ENCODE assay signal across 13 mouse cellular contexts in the genomic region with DNA sequence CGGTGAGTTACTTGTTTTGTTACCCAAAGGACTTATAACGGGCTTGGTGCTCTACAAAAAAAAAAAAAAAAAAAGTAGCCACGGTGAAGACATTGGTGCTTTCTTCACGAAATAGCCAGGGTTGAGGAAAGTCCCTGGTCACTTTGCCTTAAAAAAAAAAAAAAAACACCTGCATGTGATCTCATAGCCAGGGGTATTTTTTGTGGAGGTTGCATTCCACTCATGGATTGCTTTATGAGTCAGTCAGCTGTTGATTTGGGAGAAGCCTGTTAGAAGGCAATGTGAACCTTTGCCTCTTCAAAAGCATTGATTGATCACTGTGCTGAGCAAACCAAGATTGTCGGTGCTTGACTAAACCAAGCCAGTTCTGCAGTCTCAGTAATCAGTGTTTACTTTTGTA.
DNase-seq lines count a peak whose midpoint lies in the region; ATAC-seq and TF ChIP-seq lines count a peak whose summit lies in the region.
"Had no signal": no experiment of that assay in that cellular context is flagged by ENCODE, and none has a peak within 500 bp of the region (broad histone marks: within the 10 kb centered on the region; RNA-seq: fewer than 3 reads in every experiment).

No protein-coding gene starts in this region.

- no peak for DNase-seq in lung, adult 2 months
- no peak for DNase-seq in lung, postnatal 25 days (ENCODE audit: low spot score)
- no peak for DNase-seq in embryo, embryonic 10.5 days (ENCODE audit: low spot score)
- DNase-seq: gastrocnemius, postnatal 14 days; layer of hippocampus, adult 9-11 months; thymus, adult 2 months had no signal

- peak overlapping the region; percentile 50 for H3K4me2 ChIP-seq in heart, embryonic 14.5 days (ENCODE audit: low read length)
- H3K4me2 ChIP-seq in stomach, embryonic 14.5 days (replicated peaks; ENCODE audit: low read depth, low read length), result no peak overlapping the region
- H3K4me2 ChIP-seq: neural tube, embryonic 12.5 days had no signal

- no peak for ATAC-seq in heart, embryonic 14.5 days (ENCODE audit: insufficient number of reproducible peaks, insufficient read depth, low FRiP score, low read depth)
- peak; percentile 42; the same call in 1 of the 2 replicates for ATAC-seq in stomach, embryonic 14.5 days (ENCODE audit: insufficient number of reproducible peaks, insufficient read depth, low FRiP score, low read depth)
- no peak for ATAC-seq in frontal cortex, adult (ENCODE audit: low TSS enrichment)
- ATAC-seq: inflammation-experienced regulatory T-cells, adult 6 months had no signal

- H3K27me3 ChIP-seq in heart, embryonic 14.5 days (ENCODE audit: control insufficient read depth, insufficient read depth, low read length), result no peaks in the 10 kb centered on the region
- no peaks in the 10 kb centered on the region for H3K27me3 ChIP-seq in stomach, embryonic 14.5 days (ENCODE audit: control insufficient read depth, insufficient read depth, low read length)
- H3K27me3 ChIP-seq: neural tube, embryonic 12.5 days had no signal

- H3K4me1 ChIP-seq in lung, adult 2 months (ENCODE audit: control insufficient read depth, insufficient read depth, low read length), result peaks cover 37% of the 10 kb centered on the region
- H3K4me1 ChIP-seq in brown adipose tissue, adult 24 weeks (ENCODE audit: control insufficient read depth, insufficient read depth, insufficient read length, low read length), result peaks cover 10% of the 10 kb centered on the region
- H3K4me1 ChIP-seq in heart, embryonic 14.5 days (ENCODE audit: control insufficient read depth in 2 of 2, insufficient read depth in 2 of 2, low read length in 2 of 2), result peaks cover 29 to 55% of the 10 kb centered on the region in 2 experiments
- peaks cover 16% of the 10 kb centered on the region; the same call in 1 of the 2 replicates for H3K4me1 ChIP-seq in stomach, embryonic 14.5 days (ENCODE audit: control insufficient read depth, insufficient read depth, low read length)
- H3K4me1 ChIP-seq: forebrain, embryonic 10.5 days; neural tube, embryonic 12.5 days had no signal

- no peak for TF ChIP-seq CTCF in lung, adult 2 months (IDR thresholded peaks at IDR 0.05; ENCODE audit: insufficient read depth, low read length)

- WGBS in lung, adult 2 months, result 8% methylated on average over 5 of the region's 5 CpGs
- WGBS in heart, embryonic 14.5 days, result 45% methylated on average over 5 of the region's 5 CpGs
- WGBS in stomach, embryonic 14.5 days, result 27% methylated on average over 5 of the region's 5 CpGs

- peak overlapping the region; percentile 65 for H3K9ac ChIP-seq in heart, embryonic 14.5 days (ENCODE audit: low read length)
- no peak overlapping the region for H3K9ac ChIP-seq in stomach, embryonic 14.5 days (replicated peaks; ENCODE audit: low read depth, low read length)
- H3K9ac ChIP-seq: neural tube, embryonic 12.5 days had no signal

- TF ChIP-seq POLR2A in lung, adult 2 months (IDR thresholded peaks at IDR 0.05; ENCODE audit: borderline replicate concordance, extremely low read depth, low read depth, low read length), result no peak

- no peaks in the 10 kb centered on the region for H3K9me3 ChIP-seq in heart, embryonic 14.5 days (ENCODE audit: control insufficient read depth, low read length)
- H3K9me3 ChIP-seq in stomach, embryonic 14.5 days (ENCODE audit: control insufficient read depth, low read depth, low read length), result no peaks in the 10 kb centered on the region
- H3K9me3 ChIP-seq: forebrain, embryonic 10.5 days; neural tube, embryonic 12.5 days had no signal

- peaks cover 62% of the 10 kb centered on the region for H3K36me3 ChIP-seq in heart, embryonic 14.5 days (ENCODE audit: control insufficient read depth, insufficient read depth, low read length)
- H3K36me3 ChIP-seq in stomach, embryonic 14.5 days (ENCODE audit: control insufficient read depth, insufficient read depth, low read length), result peaks cover 20% of the 10 kb centered on the region; the same call in 1 of the 2 replicates

- peak overlapping the region; percentile 64 for H3K4me3 ChIP-seq in lung, adult 2 months (replicated peaks; ENCODE audit: extremely low read depth, low read depth, low read length)
- peak overlapping the region; percentile 43 for H3K4me3 ChIP-seq in brown adipose tissue, adult 24 weeks (ENCODE audit: insufficient read depth, low read depth, low read length)
- H3K4me3 ChIP-seq in heart, embryonic 14.5 days (ENCODE audit: control insufficient read depth in 1 of 2, insufficient read depth in 1 of 2, low read depth in 1 of 2, low read length in 2 of 2), result peak overlapping the region; percentile 28 to 34; a peak in 3 of 4 replicates
- H3K4me3 ChIP-seq in stomach, embryonic 14.5 days (ENCODE audit: low read depth, low read length), result no peak overlapping the region
- H3K4me3 ChIP-seq: forebrain, embryonic 10.5 days; neural tube, embryonic 12.5 days had no signal

- 0 out of 2 replicates have a peak overlapping the region, but pooled peaks have one; percentile 29 for H3K27ac ChIP-seq in brown adipose tissue, adult 24 weeks (replicated peaks; ENCODE audit: low read depth, low read length)
- peak overlapping the region; percentile 69 to 87; a peak in 3 of 4 replicates for H3K27ac ChIP-seq in heart, embryonic 14.5 days (replicated peaks in 1 of 2; ENCODE audit: control insufficient read depth in 1 of 2, insufficient read depth in 1 of 2, low read depth in 2 of 2, low read length in 2 of 2)
- no peak overlapping the region for H3K27ac ChIP-seq in stomach, embryonic 14.5 days (ENCODE audit: low read length)
- H3K27ac ChIP-seq: forebrain, embryonic 10.5 days; neural tube, embryonic 12.5 days had no signal
